Mouse (Mus musculus): ENCODE measurements around the gene Tmem268. TPM values are rescaled to one million over a fixed set of nuclear protein-coding genes. Genes with fewer than 3 reads are reported as not detected.

Tmem268 gene
- polyA plus RNA-seq, 1 experiment = 0.66 TPM

- TF ChIP-seq FLI1 (IDR thresholded peaks at IDR 0.05; ENCODE audit: low read length) = no peak
- TF ChIP-seq GATA1 (IDR thresholded peaks at IDR 0.05; ENCODE audit: borderline replicate concordance, low read length) = no peak
- Histone ChIP-seq H3K4me3 (replicated peaks) (peak overlapping the region; percentile 88), H3K4me1 (peaks cover 46% of the 10 kb centered on the region)
Measured at GRCm38 (mm10) chr4:63543746-63544493, 14.7 kb upstream of the Tmem268 start.

GRCm38 (mm10) chr4:63544494-63545230, 13.9 kb upstream of the Tmem268 start, which contains the start of gene Atp6v1g1:
Gene Atp6v1g1 (plus strand): TSS chr4:63544772.
- H3K9me3 ChIP-seq = no peaks in the 10 kb centered on the region
- H3K27me3 ChIP-seq (replicated peaks) = peaks cover 2% of the 10 kb centered on the region
- TF ChIP-seq FLI1 (IDR thresholded peaks at IDR 0.05; ENCODE audit: low read length) = no peak
- TF ChIP-seq GATA1 (IDR thresholded peaks at IDR 0.05; ENCODE audit: borderline replicate concordance, low read length) = no peak
- peaks cover 25% of the 10 kb centered on the region for H3K36me3 ChIP-seq (replicated peaks; ENCODE audit: low read length)
- peak within 1 kb of the TSS; percentile 98 for H3K4me3 ChIP-seq (replicated peaks)
- H3K4me1 ChIP-seq = peaks cover 46% of the 10 kb centered on the region

More at GRCm38 (mm10) chr4:63543746-63544493, 14.7 kb upstream of the Tmem268 start:
- peaks cover 18% of the 10 kb centered on the region for H3K36me3 ChIP-seq (replicated peaks; ENCODE audit: low read length)
- H3K27me3 ChIP-seq (replicated peaks) = peaks cover 6% of the 10 kb centered on the region
- no peaks in the 10 kb centered on the region for H3K9me3 ChIP-seq

- TF ChIP-seq FLI1 (IDR thresholded peaks at IDR 0.05; ENCODE audit: low read length) (no peak), GATA1 (IDR thresholded peaks at IDR 0.05; ENCODE audit: borderline replicate concordance, low read length) (no peak)
- H3K4me3 ChIP-seq (replicated peaks) = peak overlapping the region; percentile 98
- H3K36me3 ChIP-seq (replicated peaks; ENCODE audit: low read length) = peaks cover 27% of the 10 kb centered on the region
- H3K27me3 ChIP-seq (replicated peaks) = no peaks in the 10 kb centered on the region
- H3K4me1 ChIP-seq = peaks cover 46% of the 10 kb centered on the region
- no peaks in the 10 kb centered on the region for H3K9me3 ChIP-seq
Measured at GRCm38 (mm10) chr4:63545231-63545958, 13.2 kb upstream of the Tmem268 start.

GRCm38 (mm10) chr4:63546441-63547055, 12.0 kb upstream of the Tmem268 start:
- H3K9me3 ChIP-seq = no peaks in the 10 kb centered on the region
- H3K36me3 ChIP-seq (replicated peaks; ENCODE audit: low read length) = peaks cover 38% of the 10 kb centered on the region
- H3K27me3 ChIP-seq (replicated peaks) = no peaks in the 10 kb centered on the region
- peaks cover 46% of the 10 kb centered on the region for H3K4me1 ChIP-seq
- peak overlapping the region; percentile 98 for H3K4me3 ChIP-seq (replicated peaks)
- TF ChIP-seq GATA1 (IDR thresholded peaks at IDR 0.05; ENCODE audit: borderline replicate concordance, low read length) (no peak), FLI1 (IDR thresholded peaks at IDR 0.05; ENCODE audit: low read length) (no peak)

GRCm38 (mm10) chr4:63547799-63548198, 10.8 kb upstream of the Tmem268 start:
- no peaks in the 10 kb centered on the region for H3K9me3 ChIP-seq
- H3K4me3 ChIP-seq (replicated peaks) = no peak overlapping the region
- peaks cover 39% of the 10 kb centered on the region for H3K4me1 ChIP-seq
- H3K36me3 ChIP-seq (replicated peaks; ENCODE audit: low read length) = peaks cover 51% of the 10 kb centered on the region
- TF ChIP-seq FLI1 (IDR thresholded peaks at IDR 0.05; ENCODE audit: low read length) = no peak
- TF ChIP-seq GATA1 (IDR thresholded peaks at IDR 0.05; ENCODE audit: borderline replicate concordance, low read length) = no peak
- no peaks in the 10 kb centered on the region for H3K27me3 ChIP-seq (replicated peaks)

GRCm38 (mm10) chr4:63548491-63548890, 10.1 kb upstream of the Tmem268 start:
- H3K9me3 ChIP-seq = no peaks in the 10 kb centered on the region
- H3K36me3 ChIP-seq (replicated peaks; ENCODE audit: low read length) = peaks cover 56% of the 10 kb centered on the region
- no peaks in the 10 kb centered on the region for H3K27me3 ChIP-seq (replicated peaks)
- H3K4me3 ChIP-seq (replicated peaks) = no peak overlapping the region
- TF ChIP-seq GATA1 (IDR thresholded peaks at IDR 0.05; ENCODE audit: borderline replicate concordance, low read length) (no peak), FLI1 (IDR thresholded peaks at IDR 0.05; ENCODE audit: low read length) (no peak)
- H3K4me1 ChIP-seq = peaks cover 39% of the 10 kb centered on the region

- H3K36me3 ChIP-seq (replicated peaks; ENCODE audit: low read length) = peaks cover 79% of the 10 kb centered on the region
- peaks cover 27% of the 10 kb centered on the region for H3K4me1 ChIP-seq
Measured at GRCm38 (mm10) chr4:63550908-63551307, 7.7 kb upstream of the Tmem268 start.

GRCm38 (mm10) chr4:63552865-63553264, 5.7 kb upstream of the Tmem268 start:
- Histone ChIP-seq H3K27me3 (replicated peaks) (no peaks in the 10 kb centered on the region), H3K36me3 (replicated peaks; ENCODE audit: low read length) (peaks cover 84% of the 10 kb centered on the region), H3K4me3 (replicated peaks) (no peak overlapping the region), H3K4me1 (peaks cover 23% of the 10 kb centered on the region), H3K9me3 (no peaks in the 10 kb centered on the region)
- TF ChIP-seq FLI1 (IDR thresholded peaks at IDR 0.05; ENCODE audit: low read length) (no peak), GATA1 (IDR thresholded peaks at IDR 0.05; ENCODE audit: borderline replicate concordance, low read length) (no peak)

More at GRCm38 (mm10) chr4:63550908-63551307, 7.7 kb upstream of the Tmem268 start:
- Histone ChIP-seq H3K27me3 (replicated peaks) (no peaks in the 10 kb centered on the region), H3K9me3 (no peaks in the 10 kb centered on the region), H3K4me3 (replicated peaks) (no peak overlapping the region)
- TF ChIP-seq FLI1 (IDR thresholded peaks at IDR 0.05; ENCODE audit: low read length) (no peak), GATA1 (IDR thresholded peaks at IDR 0.05; ENCODE audit: borderline replicate concordance, low read length) (no peak)
